Mouse (Mus musculus): ENCODE results near the gene Nod2.

- TF ChIP-seq POLR2A (IDR thresholded peaks at IDR 0.05; ENCODE audit: insufficient read depth, low read depth, low read length) = no peak
- TF ChIP-seq CTCF (IDR thresholded peaks at IDR 0.05) = no peak
These were observed 20.7 kb upstream of the Nod2 start for GRCm38 (mm10) chr8:88626433-88626832.

All from heart, adult 2 months (tissue).